8 mouse cellular contexts compared by ENCODE assay signal in genomic region chr4:64497759-64498158, GRCm38 (mm10).
DNase-seq lines count a peak whose midpoint lies in the region; ATAC-seq and TF ChIP-seq lines count a peak whose summit lies in the region.
"Not testable (repeated sequence)": the region's sequence is repeated elsewhere in the genome, so short reads cannot be mapped to it uniquely, and the experiment has no call there.

No protein-coding gene starts in this region.

- H3K9me3 ChIP-seq in G1E (replicated peaks); heart, embryonic 15.5 days (replicated peaks); intestine, embryonic 16.5 days (ENCODE audit: control insufficient read depth, low read length); liver, embryonic 13.5 days (replicated peaks); midbrain, embryonic 15.5 days: not testable (repeated sequence)

- H3K36me3 ChIP-seq in G1E (replicated peaks); heart, embryonic 15.5 days; intestine, embryonic 16.5 days (ENCODE audit: control insufficient read depth, insufficient read depth, low read length); liver, embryonic 13.5 days; midbrain, embryonic 15.5 days (replicated peaks); splenic B cell, adult 2 months (ENCODE audit: control insufficient read depth, insufficient read depth, low read length, poor library complexity, severe bottlenecking): not testable (repeated sequence)

- H3K4me2 ChIP-seq in heart, embryonic 15.5 days; intestine, embryonic 16.5 days (ENCODE audit: low read depth, low read length); liver, embryonic 13.5 days; midbrain, embryonic 15.5 days: not testable (repeated sequence)

- not testable (repeated sequence) for TF ChIP-seq CTCF in G1E (IDR thresholded peaks at IDR 0.05; ENCODE audit: low read depth, low read length)

- not testable (repeated sequence) for H3K4me1 ChIP-seq in G1E (ENCODE audit: insufficient read depth, low read depth, low read length); heart, embryonic 15.5 days (replicated peaks); intestine, embryonic 16.5 days (ENCODE audit: control insufficient read depth, insufficient read depth, low read length); liver, embryonic 13.5 days (replicated peaks); midbrain, embryonic 15.5 days

- not testable (repeated sequence) for H3K27me3 ChIP-seq in G1E (ENCODE audit: insufficient read depth, low read length); heart, embryonic 15.5 days; intestine, embryonic 16.5 days (replicated peaks; ENCODE audit: control insufficient read depth, insufficient read depth, low read length); liver, embryonic 13.5 days; midbrain, embryonic 15.5 days (replicated peaks); splenic B cell, adult 2 months (ENCODE audit: control insufficient read depth, insufficient read depth, low read length, poor library complexity, severe bottlenecking)

- H3K9ac ChIP-seq in heart, embryonic 15.5 days; intestine, embryonic 16.5 days (ENCODE audit: low read depth, low read length); liver, embryonic 13.5 days; midbrain, embryonic 15.5 days: not testable (repeated sequence)

- H3K4me3 ChIP-seq in G1E (ENCODE audit: low read depth, low read length); heart, embryonic 15.5 days; intestine, embryonic 16.5 days (ENCODE audit: low read length); liver, embryonic 13.5 days (replicated peaks); midbrain, embryonic 15.5 days: not testable (repeated sequence)

- DNase-seq in G1E (ENCODE audit: low spot score); liver, embryonic 13.5 days: not testable (repeated sequence)
- peak; percentile 70 for DNase-seq in c-Kit-positive CD71-positive TER-119-negative erythroid progenitor cells, embryonic 14.5 days (ENCODE audit: low read depth)
- peak; percentile 70 for DNase-seq in fibroblast of lung, adult 2 months (ENCODE audit: low read depth)
- DNase-seq in splenic B cell, adult 2 months (ENCODE audit: low read depth, low spot score) = peak; percentile 68

- not testable (repeated sequence) for H3K27ac ChIP-seq in heart, embryonic 15.5 days; intestine, embryonic 16.5 days (ENCODE audit: low read length); liver, embryonic 13.5 days; midbrain, embryonic 15.5 days

- ATAC-seq in G1E (ENCODE audit: extremely low read depth, insufficient number of reproducible peaks, low FRiP score, poor library complexity, severe bottlenecking) = peak; percentile 91
- ATAC-seq in heart, embryonic 15.5 days (replicated peaks; ENCODE audit: insufficient number of reproducible peaks, insufficient read depth, low FRiP score, low read depth) = peak; percentile 80
- ATAC-seq in intestine, embryonic 16.5 days = peak; percentile 84
- ATAC-seq in liver, embryonic 13.5 days (ENCODE audit: low read depth) = peak; percentile 69
- peak; percentile 87 for ATAC-seq in midbrain, embryonic 15.5 days (replicated peaks)
